Mouse (Mus musculus) naive thymus-derived CD4-positive, alpha-beta T cell, adult 2 months (primary cell): ENCODE data around the gene Hmcn1.

Experiments
- DNase-seq: peaks from one replicate; pipeline ENCODE4 v3.0.0-alpha.2; 2011; ENCODE audit warnings: low read depth

Gene Hmcn1

GRCm38 (mm10) chr1:150631035-150631855 is 362.0 kb downstream of the Hmcn1 start:
- no peak for DNase-seq

- DNase-seq, result no peak
Observed at GRCm38 (mm10) chr1:150623226-150623625, 370.0 kb downstream of the Hmcn1 start.

- no peak for DNase-seq
Observed at GRCm38 (mm10) chr1:150610539-150610938, 382.7 kb downstream of the Hmcn1 start.

- DNase-seq, result no peak
Observed at GRCm38 (mm10) chr1:150606173-150606572, 387.1 kb downstream of the Hmcn1 start.

- DNase-seq, result no peak
Observed at GRCm38 (mm10) chr1:150593614-150594013, 399.6 kb downstream of the Hmcn1 start.

GRCm38 (mm10) chr1:150591253-150591652 is 402.0 kb downstream of the Hmcn1 start:
- peak; percentile 23 for DNase-seq

- DNase-seq, result no peak
Observed at GRCm38 (mm10) chr1:150587410-150587809, 405.8 kb downstream of the Hmcn1 start.

- no peak for DNase-seq
Observed at GRCm38 (mm10) chr1:150584477-150584876, 408.8 kb downstream of the Hmcn1 start.

- DNase-seq, result no peak
Observed at GRCm38 (mm10) chr1:150583734-150584133, 409.5 kb downstream of the Hmcn1 start.

GRCm38 (mm10) chr1:150580561-150580960 is 412.7 kb downstream of the Hmcn1 start:
- DNase-seq, result no peak

- no peak for DNase-seq
Observed at GRCm38 (mm10) chr1:150573407-150573806, 419.8 kb downstream of the Hmcn1 start.

- DNase-seq, result no peak
Observed at GRCm38 (mm10) chr1:150570562-150571156, 422.6 kb downstream of the Hmcn1 start.

- DNase-seq, result no peak
Observed at GRCm38 (mm10) chr1:150569820-150570543, 423.3 kb downstream of the Hmcn1 start.

- DNase-seq, result no peak
Observed at GRCm38 (mm10) chr1:150566287-150566686, 426.9 kb downstream of the Hmcn1 start.

- DNase-seq, result no peak
Observed at GRCm38 (mm10) chr1:150556621-150557020, 436.6 kb downstream of the Hmcn1 start.

- no peak for DNase-seq
Observed at GRCm38 (mm10) chr1:150551390-150551789, 441.8 kb downstream of the Hmcn1 start.

GRCm38 (mm10) chr1:150546463-150546862 is 446.8 kb downstream of the Hmcn1 start:
- DNase-seq, result no peak

GRCm38 (mm10) chr1:150540267-150540666 is 453.0 kb downstream of the Hmcn1 start:
- peak; percentile 20 for DNase-seq

GRCm38 (mm10) chr1:150537410-150538128 is 455.7 kb downstream of the Hmcn1 start:
- DNase-seq, result no peak

GRCm38 (mm10) chr1:150535770-150536534 is 457.3 kb downstream of the Hmcn1 start:
- no peak for DNase-seq

GRCm38 (mm10) chr1:150534587-150534986 is 458.6 kb downstream of the Hmcn1 start:
- no peak for DNase-seq
